Mouse (Mus musculus): ENCODE results near the gene Nav3. TPM values are rescaled to one million over a fixed set of nuclear protein-coding genes. Genes with fewer than 3 reads are reported as not detected.
"Not testable (repeated sequence)": the region's sequence is repeated elsewhere in the genome, so short reads cannot be mapped to it uniquely, and the experiment has no call there.

The Nav3 gene
- total RNA-seq, 2 experiments from 2014 or later: 140 to 152 TPM

- peak; percentile 27 for DNase-seq
- intact Hi-C loops (cut with DNase I): no loop called here
Observed at GRCm38 (mm10) chr10:110094433-110094832, 361.6 kb downstream of the Nav3 start.

GRCm38 (mm10) chr10:110088444-110089061 lies 367.5 kb downstream of the Nav3 start:
- DNase-seq: no peak
- intact Hi-C loops (cut with DNase I): loop anchor here (10.0 kb wide), 1 partner anchor 164 kb away; no protein-coding TSS in a partner anchor

GRCm38 (mm10) chr10:110085903-110086302 lies 370.1 kb downstream of the Nav3 start:
- DNase-seq: peak; percentile 6
- intact Hi-C loops (cut with DNase I): loop anchor here (10.0 kb wide), 1 partner anchor 161 kb away; no protein-coding TSS in a partner anchor

- DNase-seq: peak; percentile 61
- intact Hi-C loops (cut with DNase I): loop anchor here (10.0 kb wide), 1 partner anchor 160 kb away; no protein-coding TSS in a partner anchor
Observed at GRCm38 (mm10) chr10:110085156-110085555, 370.8 kb downstream of the Nav3 start.

GRCm38 (mm10) chr10:110076575-110076974 lies 379.4 kb downstream of the Nav3 start:
- intact Hi-C loops (cut with DNase I): no loop called here
- no peak for DNase-seq

- intact Hi-C loops (cut with DNase I): no loop called here
- DNase-seq: no peak
Observed at GRCm38 (mm10) chr10:110072355-110072754, 383.6 kb downstream of the Nav3 start.

GRCm38 (mm10) chr10:110061166-110061565 lies 394.8 kb downstream of the Nav3 start:
- intact Hi-C loops (cut with DNase I): no loop called here
- no peak for DNase-seq

- no peak for DNase-seq
- intact Hi-C loops (cut with DNase I): no loop called here
Observed at GRCm38 (mm10) chr10:110037547-110037946, 418.5 kb downstream of the Nav3 start.

GRCm38 (mm10) chr10:110034582-110035099 lies 421.4 kb downstream of the Nav3 start:
- intact Hi-C loops (cut with DNase I): no loop called here
- DNase-seq: no peak

- intact Hi-C loops (cut with DNase I); DNase-seq: not testable (repeated sequence)
Observed at GRCm38 (mm10) chr10:110024897-110025296, 431.1 kb downstream of the Nav3 start.

GRCm38 (mm10) chr10:110022100-110022499 lies 433.9 kb downstream of the Nav3 start:
- no peak for DNase-seq
- intact Hi-C loops (cut with DNase I): no loop called here

GRCm38 (mm10) chr10:110019266-110019866 lies 436.6 kb downstream of the Nav3 start:
- DNase-seq: no peak
- intact Hi-C loops (cut with DNase I): no loop called here

GRCm38 (mm10) chr10:110001328-110001727 lies 454.7 kb downstream of the Nav3 start:
- intact Hi-C loops (cut with DNase I); DNase-seq: not testable (repeated sequence)

GRCm38 (mm10) chr10:110000755-110001247 lies 455.2 kb downstream of the Nav3 start:
- intact Hi-C loops (cut with DNase I): no loop called here
- no peak for DNase-seq

- intact Hi-C loops (cut with DNase I): no loop called here
- DNase-seq: peak; percentile 0
Observed at GRCm38 (mm10) chr10:109999904-110000303, 456.1 kb downstream of the Nav3 start.

GRCm38 (mm10) chr10:109994302-109994701 lies 461.7 kb downstream of the Nav3 start:
- no peak for DNase-seq
- intact Hi-C loops (cut with DNase I): no loop called here

- no peak for DNase-seq
- intact Hi-C loops (cut with DNase I): no loop called here
Observed at GRCm38 (mm10) chr10:109985824-109986485, 470.0 kb downstream of the Nav3 start.

- intact Hi-C loops (cut with DNase I): no loop called here
Observed at GRCm38 (mm10) chr10:109976351-109976750, 479.7 kb downstream of the Nav3 start.

GRCm38 (mm10) chr10:109974177-109974576 lies 481.8 kb downstream of the Nav3 start:
- intact Hi-C loops (cut with DNase I): no loop called here
- DNase-seq: no peak

More at GRCm38 (mm10) chr10:109976351-109976750, 479.7 kb downstream of the Nav3 start:
- no peak for DNase-seq

GRCm38 (mm10) chr10:109973483-109973882 lies 482.5 kb downstream of the Nav3 start:
- DNase-seq: no peak
- intact Hi-C loops (cut with DNase I): no loop called here

GRCm38 (mm10) chr10:109950296-109950695 lies 505.7 kb downstream of the Nav3 start:
- DNase-seq: no peak
- intact Hi-C loops (cut with DNase I): no loop called here
